Mouse (Mus musculus): Measurements from ENCODE around the gene Cd72.

DNA sequence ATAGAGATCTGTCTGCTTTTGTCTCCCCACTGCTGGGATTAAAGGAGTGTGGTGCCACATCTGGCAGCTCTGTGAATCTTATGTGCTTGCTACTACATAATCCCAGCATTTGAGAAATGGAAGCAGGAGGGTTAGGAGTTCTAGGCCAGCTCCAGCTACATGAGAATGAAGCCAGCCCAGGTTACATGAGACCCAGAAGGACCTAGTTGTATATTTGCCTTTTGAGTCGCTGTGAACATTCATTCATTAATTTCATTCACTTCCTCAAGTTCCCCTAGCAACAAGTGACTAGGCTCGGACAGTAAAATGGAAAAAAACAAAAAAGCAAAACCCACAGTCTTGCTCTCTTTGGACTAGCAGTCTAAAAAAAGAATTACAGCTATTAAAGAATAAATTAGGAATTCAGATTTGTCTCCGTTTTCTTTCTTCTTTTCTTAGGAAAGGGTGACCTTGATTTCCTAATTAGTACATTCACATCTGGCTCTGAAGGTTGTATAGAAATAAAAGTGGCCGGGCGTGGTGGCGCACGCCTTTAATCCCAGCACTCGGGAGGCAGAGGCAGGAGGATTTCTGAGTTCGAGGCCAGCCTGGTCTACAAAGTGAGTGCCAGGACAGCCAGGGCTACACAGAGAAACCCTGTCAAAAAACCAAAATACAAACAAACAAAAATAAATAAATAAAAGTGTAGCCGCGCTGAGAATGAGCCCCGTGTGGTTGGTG, 37.8 kb upstream of the Cd72 start:
- TF ChIP-seq POLR2A (IDR thresholded peaks at IDR 0.05; ENCODE audit: low read depth, low read length) (no peak), CTCF (conservative IDR thresholded peaks at IDR 0.05; ENCODE audit: insufficient read depth, insufficient read length, low read depth, low read length) (no peak)
